Mouse (Mus musculus): ENCODE results near the gene Scai.
A peak's percentile ranks its signal among the peaks of the same experiment; 100 is the strongest.

- TF ChIP-seq ELF1 (IDR thresholded peaks at IDR 0.05; ENCODE audit: low read depth, low read length) (peak; percentile 98), HCFC1 (IDR thresholded peaks at IDR 0.05; ENCODE audit: low read depth, low read length) (peak; percentile 100), TCF12 (IDR thresholded peaks at IDR 0.05; ENCODE audit: low read depth, low read length) (peak; percentile 63; the same call in 1 of the 2 replicates), EP300 (IDR thresholded peaks at IDR 0.05; ENCODE audit: low read length) (no peak), POLR2A (IDR thresholded peaks at IDR 0.05; ENCODE audit: low read depth, low read length) (peak; percentile 91), TBP (conservative IDR thresholded peaks at IDR 0.05; ENCODE audit: low read depth, low read length) (peak; percentile 57), RAD21 (IDR thresholded peaks at IDR 0.05; ENCODE audit: low read depth, low read length) (no peak), CTCF (conservative IDR thresholded peaks at IDR 0.05 in 1 of 2, IDR thresholded peaks at IDR 0.05 in 1 of 2; ENCODE audit: low read depth in 2 of 2, low read length in 2 of 2) (no peak), MAX (IDR thresholded peaks at IDR 0.05; ENCODE audit: low read length) (0 out of 2 replicates have a peak, but pooled peaks have one; percentile 31), ZNF384 (IDR thresholded peaks at IDR 0.05; ENCODE audit: low read depth, low read length) (no peak), GABPA (IDR thresholded peaks at IDR 0.05; ENCODE audit: insufficient replicate concordance, low read depth, low read length) (peak; percentile 86), CHD1 (IDR thresholded peaks at IDR 0.05; ENCODE audit: low read depth, low read length) (no peak), SIN3A (IDR thresholded peaks at IDR 0.05; ENCODE audit: low read length) (peak; percentile 93)
Measured at GRCm38 (mm10) chr2:39226019-39226640, 35.6 kb upstream of the Scai start, which contains the start of gene Ppp6c.
